Mouse (Mus musculus) frontal cortex, adult (tissue): ENCODE data around the gene Stpg4.

ENCODE experiments used
- ATAC-seq: cut with Nextera tagmentation; 2 replicates; pipeline ENCODE4 v1.9.2; 2017; ENCODE audit warnings: mild to moderate bottlenecking, moderate library complexity, mixed read lengths; ENCODE audit not compliant: low TSS enrichment

Gene Stpg4

DNA sequence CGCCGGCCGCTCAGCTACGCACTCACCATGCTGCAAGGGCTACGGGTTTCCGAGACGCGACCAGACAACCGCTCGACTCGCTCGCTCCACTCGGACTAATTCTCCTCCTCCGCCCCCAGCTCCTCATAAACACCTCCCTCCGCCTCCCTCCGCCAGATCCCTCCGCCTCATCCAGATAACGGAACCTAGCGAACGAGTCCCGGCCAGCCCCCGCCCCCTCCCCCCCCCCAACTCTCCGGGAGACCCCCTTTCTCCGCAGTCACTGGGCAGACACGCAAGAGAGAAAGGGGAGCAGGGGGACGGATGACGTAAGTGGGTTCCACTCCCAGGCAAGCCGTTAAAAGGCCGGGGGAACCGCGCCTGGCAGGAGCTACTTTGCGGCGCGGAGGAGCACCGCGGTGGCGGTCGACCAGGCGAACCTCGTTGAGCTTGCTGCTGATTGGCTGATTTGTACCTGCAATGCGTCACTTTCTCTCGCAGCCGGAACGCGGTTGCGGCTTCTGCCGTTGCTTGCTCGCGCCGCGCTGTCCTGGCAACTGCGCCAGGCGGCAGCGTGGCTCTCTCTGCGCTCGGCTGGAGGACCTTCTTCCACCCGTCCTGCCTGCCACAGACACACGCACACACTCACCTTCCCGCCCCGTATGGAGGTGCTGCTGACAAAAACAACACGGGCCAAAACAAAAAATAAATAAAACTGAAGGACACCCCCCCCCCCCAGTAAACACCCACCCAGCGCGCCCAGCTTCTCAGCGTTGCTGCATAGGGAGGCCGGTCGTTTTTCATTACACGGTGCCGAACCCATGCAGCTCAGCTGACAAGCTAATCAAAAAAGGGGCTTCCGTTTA lies 19.4 kb upstream of the Stpg4 start, which contains the start of gene Calm2:
TSS of gene Calm2 (minus strand) at position 169 of the 845 bp plus-strand sequence.
- ATAC-seq: peak; percentile 68

DNA sequence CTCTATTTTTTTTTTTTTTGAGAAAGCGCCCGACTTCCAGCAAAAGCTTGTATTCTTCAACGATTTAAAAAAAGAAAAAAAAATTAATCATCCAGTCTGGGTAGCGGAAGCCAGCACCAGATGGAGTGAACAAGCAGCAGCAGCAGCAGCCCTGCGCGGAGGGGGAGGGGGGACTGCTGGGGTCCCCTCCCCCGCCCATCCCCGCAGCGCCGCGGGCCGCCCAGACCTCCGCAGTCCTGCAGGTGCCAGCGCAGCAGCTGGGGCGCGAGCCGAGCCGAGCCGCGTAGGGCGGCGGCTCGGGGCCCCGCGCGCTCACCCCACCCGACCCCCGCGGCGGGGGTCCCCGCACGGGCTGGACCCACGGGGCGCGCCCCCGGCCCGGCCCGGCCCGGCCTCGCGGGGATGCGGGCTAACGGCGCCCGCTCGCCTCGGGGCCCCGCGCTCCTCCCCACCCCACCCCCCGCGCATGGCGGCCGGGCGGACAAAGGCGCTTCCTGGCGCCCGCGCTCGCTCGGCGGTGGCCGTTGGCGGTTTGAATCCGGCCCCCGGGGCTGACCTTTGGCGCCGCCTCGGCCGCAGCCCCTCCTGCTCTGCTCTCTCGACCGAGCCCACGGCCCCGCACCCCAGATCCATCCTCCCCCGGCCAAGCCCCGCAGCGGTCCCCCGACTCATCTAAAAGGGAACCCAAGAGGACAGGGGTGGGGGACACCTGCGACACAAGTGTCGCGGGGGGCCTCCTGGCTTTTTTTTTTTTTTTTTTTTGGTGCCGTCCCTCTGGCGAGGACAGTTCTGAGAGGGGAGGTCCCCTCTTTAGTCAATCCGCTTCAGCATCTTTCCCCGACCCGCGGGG lies 18.6 kb upstream of the Stpg4 start:
- peak; percentile 36; the same call in 1 of the 2 replicates for ATAC-seq

DNA sequence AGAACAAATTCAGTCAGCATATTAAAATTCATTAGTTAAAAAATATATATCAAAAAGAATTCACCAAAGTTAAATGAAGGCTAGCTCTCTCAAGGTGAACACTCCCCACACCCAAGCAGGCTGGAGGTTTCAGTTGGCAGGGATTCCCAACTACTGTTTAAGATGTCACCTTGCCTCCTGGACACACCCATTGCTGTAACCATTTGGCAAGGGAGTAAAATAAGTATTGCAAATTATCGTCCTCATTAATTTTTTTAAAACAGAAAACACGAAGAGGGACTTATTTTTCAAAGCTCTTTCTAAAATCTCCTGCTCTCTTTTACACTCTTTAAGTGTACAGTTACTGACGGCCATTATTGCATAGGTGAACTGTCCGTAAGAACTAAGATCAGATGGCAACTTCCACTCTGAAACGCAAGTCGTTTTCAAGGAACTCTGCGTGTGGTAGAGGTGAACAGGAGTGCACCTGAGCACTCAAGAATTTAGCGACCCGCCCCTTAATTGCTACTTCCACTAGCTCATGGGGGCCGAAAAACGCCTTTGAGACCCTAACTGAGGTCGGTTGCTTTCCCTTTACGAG lies 17.9 kb upstream of the Stpg4 start:
- no peak for ATAC-seq

DNA sequence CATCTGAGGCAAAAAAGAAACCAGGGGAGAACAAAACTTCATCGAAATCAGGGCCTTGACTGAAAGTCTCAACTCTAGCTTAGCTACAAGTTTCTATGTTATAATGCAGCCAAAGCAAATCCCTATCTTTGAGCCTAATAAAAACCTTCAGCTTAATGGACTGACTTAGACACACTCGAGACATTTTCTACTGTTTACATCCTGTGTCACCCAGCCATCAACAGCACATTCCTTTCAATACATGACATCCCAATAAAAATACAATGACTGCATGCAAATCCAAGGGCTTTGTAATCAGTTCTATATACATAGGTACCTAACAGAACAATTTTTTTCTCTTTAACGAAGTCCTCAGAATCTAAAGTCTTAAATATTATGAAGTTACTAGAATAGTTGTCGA lies 17.2 kb upstream of the Stpg4 start:
- ATAC-seq: no peak

DNA sequence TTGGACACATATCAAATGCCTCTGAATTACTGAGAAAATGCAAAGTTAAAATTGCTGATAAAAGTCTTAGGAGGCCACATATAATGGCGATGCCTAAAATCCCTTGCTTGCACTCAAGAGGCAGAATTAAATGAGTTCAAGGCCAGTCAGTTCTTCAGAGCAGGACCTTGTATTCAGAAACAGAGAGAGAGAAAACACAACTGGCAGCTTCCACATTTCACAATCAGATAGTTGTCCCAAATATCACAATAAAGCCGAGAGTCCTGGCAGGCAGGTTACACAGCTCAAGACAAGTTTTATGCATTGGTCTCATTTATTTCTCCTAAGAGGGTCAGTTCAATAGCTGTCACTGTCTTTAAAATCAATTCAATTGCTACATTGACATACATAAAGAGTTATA lies 14.0 kb upstream of the Stpg4 start:
- ATAC-seq: no peak

DNA sequence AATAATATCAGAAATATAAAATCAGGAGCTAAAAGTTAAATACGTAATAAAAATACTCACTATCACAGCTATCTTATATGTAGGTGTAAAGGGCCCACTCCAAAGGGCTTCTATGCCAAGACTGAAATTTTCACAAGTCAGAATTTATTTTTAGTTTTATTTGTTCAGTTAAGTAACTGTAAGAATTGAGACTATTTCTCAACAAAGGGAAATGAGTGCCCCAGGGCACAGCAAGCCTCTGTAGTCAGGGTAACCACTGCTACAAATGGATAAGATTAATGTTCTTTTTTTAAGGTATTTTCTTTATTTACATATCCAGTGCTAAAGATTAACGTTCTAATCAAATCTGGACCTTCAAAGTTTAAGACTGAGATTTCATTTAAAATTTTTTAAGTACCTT lies 11.9 kb upstream of the Stpg4 start:
- no peak for ATAC-seq

DNA sequence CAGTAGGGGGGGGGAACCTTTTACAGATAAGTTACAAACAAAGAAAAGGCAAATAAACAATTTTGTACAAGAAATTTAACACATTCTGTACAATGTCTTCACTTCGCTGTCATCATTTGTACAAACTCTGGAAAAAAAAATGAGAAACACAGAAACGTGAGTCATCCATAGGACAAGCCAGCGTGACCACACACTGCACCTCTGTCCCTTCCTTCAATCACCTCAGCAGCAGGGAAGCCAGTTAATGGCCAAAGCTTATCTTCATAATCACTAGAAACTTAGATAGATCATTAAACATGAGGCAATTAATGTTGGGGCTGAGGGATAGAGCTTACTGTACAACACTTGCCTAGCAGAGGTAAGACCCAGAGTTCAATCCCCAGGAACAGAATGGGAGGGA lies 6.4 kb upstream of the Stpg4 start:
- no peak for ATAC-seq

DNA sequence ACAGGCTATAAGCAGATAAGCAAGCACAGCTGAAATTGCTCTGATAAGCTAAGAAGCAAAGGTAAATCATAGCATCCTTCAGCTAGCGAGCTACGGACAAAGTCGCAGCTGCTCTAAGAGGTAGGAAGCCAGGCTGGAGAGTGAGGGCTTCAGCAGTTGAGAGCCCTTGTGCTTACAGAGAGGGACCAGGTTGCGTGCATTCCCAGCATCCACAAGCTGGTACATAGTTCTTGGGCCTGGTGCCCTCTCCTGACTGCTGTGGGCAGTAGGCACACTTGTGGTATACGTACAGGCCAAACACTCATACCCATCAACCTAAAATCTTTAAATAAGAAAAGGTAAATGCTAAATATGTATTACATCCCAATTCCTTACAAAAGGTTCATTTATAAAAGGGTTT lies 5.2 kb upstream of the Stpg4 start:
- no peak for ATAC-seq

DNA sequence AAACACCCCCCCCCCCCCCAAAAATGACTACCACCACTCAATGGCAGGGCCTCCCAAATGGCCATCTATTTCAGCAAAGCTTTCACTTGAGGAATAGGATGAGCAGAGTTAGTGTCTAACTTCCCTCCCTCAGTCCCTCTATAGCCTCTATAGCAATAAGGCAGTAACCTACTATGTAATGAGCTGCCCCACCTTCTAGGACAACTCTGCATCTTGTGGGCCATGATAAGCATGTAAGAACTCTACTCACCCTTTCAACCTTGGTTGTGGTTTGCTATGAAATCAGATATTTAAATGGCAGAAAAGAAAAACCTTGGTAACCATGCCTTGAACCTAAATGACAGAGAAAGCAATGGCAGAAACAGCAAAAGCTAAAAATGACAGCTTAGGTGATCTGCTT lies 4.8 kb upstream of the Stpg4 start:
- no peak for ATAC-seq

DNA sequence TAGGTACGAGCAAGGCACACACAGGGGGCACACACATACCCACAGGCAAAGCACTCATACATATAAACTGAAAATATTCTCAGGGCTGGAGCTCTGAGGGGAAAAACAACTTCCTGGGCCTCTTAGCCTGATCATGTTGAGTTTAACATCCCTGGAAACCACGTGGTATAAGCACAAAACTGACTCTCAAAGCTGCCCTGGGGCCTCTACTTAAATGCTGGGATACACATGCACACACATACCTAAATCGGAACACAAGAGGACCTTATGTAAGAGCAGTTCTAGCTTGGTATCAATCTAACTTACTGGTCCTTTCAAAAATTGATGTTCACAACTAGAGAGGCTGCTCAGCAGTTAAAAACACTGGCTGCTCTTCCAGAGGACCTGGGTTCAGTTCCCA lies 1.9 kb upstream of the Stpg4 start:
- ATAC-seq: no peak

DNA sequence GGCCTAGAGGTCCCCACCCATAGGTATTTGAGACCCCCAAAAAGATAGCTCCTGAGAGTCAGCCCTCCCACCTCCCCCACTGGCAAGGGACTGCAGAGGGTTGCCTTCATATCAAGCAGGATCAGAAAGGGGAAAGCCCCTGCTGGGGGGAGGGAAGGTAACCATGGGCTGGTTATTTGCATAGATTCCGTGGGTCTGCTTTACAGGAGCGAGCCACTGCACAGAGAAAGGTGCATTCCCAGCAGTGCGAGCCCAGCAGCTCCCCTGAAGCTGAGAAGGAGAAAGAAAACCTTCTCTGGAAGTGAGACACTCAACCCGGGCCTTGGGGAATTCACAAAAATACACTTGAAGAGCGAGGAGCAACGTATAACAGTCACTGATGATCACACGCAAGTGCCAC lies 9.5 kb downstream of the Stpg4 start:
- no peak for ATAC-seq

DNA sequence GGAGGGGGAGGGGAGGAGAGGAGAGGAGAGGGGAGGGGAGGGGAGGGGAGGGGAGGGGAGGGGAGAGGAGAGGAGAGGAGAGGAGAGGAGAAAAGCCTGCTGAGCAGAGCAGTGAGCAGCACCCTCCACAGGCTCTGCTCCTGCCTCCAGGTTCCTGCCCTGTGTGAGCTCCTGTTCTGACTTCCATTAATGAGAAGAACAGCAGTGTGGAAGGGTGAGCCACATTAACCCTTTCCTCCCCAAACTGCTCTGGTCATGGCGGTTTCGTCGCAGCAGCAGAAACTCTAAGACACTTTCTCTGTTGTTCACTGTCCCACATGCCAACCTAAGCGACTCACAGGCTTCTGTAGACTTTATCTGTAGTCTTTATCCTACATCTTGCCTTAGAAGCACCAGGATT lies 20.9 kb downstream of the Stpg4 start:
- ATAC-seq: no peak

DNA sequence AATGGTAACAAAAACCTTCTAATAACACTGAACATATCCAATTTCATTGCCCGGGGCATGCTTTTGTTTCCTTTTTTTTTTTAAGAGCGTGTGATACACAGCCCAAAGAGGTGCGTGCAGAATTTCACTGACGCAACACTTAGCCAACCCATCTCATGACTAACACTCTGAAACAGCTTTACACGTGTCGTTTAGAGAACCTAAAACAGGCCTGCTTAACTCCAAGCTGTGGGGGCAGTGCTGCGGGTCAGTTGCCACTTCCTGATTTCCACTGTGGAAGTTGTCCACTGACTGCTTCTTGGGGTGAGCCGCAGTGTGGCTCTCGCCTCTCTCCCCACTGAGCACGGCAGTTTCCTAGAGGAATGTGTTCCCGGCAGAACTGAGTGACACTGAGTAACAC lies 22.0 kb downstream of the Stpg4 start:
- ATAC-seq: peak; percentile 41; the same call in 1 of the 2 replicates

DNA sequence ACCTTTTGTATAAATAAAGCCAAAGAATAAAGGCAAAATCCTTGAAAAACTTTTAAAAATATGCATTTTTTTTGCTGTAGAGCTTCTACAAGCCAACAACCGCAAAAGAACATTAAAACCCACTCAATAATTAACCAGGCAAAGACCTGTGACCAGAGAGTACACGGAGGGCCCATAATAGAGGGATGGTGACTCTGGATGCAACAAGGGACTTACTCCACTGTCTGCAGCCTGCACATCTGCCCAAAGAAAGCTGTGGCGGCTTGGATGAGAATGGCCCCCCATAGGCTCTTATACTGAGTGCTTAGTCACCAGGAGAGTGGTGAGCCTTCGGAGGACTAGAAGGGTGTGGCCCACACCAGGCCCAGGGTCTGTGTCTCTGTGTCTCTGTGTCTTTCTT lies 24.1 kb downstream of the Stpg4 start:
- ATAC-seq: no peak

DNA sequence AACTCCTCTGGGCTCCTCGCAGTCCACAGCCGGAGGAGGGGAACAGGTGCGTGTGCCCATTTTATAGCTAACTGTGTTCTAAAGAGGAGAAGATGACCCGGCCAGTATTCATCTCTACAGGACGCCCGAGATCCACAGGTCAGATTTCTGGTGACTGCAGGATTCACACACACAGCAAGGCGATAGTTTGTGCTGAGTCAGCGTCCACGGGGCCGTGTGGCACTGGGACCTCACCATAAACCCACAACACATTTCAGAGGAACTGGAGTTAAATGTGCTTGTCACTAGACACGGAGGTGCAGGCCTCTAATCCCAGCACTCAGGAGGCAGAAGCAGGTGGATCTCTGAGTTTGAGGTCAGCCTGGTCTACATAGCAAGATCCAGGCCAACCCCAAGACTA lies 25.1 kb downstream of the Stpg4 start:
- ATAC-seq: no peak

DNA sequence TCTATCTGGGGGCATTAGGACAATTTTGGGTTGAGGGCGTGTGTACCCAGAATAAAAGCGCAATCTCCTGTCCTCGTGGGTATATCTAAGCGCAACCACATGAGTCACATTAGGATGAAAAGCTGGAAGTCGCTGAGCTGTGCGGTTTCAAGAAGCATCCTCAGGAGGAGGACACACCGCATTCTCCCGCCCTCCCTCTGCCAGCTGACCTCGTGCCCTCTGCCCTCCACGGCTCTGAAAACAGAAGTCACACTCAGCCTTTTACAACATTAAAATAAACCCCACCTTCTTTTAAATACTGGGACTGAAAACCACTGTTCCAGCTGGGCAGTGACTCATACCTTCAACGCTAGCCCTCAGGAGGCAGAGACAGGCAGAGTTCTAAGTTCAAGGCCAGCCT lies 30.5 kb downstream of the Stpg4 start:
- ATAC-seq: no peak

DNA sequence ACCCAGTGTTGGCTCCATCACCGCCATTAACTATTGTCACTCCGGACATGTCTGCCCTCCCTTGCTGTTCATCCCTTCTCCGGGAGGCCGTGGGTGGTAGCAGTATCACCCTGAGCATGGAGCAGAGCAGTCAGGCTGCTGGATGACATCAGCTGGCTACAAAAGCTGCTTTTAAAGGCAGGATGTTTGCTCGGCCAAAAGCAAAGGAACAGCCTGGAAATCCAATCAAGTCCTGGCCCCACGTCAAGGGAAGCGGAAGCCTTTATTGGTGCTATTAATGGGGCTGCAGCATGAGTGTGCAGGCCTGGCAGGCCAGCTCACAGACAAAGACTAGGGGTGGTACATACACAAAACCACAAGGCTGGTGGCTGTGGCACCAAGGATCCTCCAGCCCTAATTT lies 36.3 kb downstream of the Stpg4 start:
- ATAC-seq: peak; percentile 69

DNA sequence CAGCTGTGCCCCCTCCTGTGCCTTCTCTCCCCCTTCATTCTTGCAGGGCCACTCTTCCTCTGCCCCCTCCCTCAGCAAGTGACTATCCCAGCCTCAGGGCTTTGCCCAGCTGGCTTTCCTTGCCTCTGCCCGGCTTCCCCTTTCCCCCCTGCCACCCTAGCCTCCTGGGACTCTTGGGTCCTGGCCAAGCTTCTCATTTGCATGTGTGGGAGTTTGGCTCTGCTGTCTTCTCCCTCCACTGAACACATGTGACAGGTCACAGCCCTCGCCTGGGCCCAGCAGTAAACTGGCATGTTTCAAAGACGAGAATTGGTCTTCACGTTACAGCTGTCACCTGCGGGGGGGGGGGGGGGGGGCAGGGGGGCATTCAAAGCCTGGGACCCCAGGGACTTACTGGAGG lies 40.5 kb downstream of the Stpg4 start:
- ATAC-seq: no peak

DNA sequence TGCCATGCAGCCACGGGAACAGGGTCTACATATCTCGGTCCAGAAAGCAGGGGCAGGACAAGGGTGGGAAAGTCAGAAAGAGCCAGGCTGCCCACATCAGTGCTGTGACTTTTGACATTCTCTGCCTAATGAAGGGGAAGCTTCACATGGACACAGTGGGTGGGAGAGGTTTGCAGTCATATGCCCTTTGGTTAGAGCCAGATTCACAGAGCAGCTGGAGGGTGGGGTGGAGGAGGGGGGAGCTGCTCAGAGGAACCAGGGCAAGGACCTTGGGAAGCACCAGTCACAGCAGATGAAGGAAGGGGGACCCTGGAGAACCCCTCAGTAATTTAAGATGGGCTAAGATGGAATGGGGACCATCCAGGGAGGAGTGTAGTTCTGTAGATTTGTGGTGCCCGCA lies 41.7 kb downstream of the Stpg4 start:
- no peak for ATAC-seq

DNA sequence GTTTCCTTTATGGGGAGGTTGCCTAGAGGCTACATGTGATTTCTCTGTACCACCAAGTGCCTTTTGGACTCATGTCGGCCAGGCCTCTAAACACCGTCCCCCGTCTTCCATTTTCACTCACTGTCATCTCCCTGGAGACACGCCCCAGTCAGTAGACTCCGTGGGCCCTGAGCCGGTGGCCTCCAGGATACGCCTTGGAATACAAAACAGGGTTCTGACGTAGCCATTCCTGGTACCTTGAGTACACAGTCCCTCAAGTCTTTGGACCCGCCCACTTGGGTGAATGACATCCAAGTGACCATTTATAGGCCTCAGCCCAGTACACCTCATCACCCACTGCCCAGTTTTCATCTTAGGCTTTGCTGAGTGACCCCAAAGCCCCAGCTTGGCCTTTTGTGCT lies 46.9 kb downstream of the Stpg4 start:
- no peak for ATAC-seq

DNA sequence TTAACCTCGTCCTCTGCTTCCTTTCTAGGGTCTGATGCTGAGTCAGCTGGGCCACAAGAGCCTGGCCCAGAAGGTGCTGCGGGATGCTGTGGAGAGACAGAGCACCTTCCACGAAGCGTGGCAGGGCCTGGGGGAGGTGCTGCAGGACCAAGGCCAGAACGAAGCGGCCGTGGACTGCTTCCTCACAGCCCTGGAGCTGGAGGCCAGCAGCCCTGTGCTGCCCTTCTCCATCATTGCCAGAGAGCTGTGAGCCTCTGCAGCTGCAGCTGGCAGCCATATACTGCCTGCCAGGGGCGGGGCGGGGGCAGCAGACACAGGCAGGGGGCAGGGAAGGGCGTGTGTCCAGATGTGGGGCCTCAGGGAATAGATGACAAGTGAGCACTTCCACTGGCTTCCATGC lies 47.7 kb downstream of the Stpg4 start:
- peak; percentile 10 for ATAC-seq

DNA sequence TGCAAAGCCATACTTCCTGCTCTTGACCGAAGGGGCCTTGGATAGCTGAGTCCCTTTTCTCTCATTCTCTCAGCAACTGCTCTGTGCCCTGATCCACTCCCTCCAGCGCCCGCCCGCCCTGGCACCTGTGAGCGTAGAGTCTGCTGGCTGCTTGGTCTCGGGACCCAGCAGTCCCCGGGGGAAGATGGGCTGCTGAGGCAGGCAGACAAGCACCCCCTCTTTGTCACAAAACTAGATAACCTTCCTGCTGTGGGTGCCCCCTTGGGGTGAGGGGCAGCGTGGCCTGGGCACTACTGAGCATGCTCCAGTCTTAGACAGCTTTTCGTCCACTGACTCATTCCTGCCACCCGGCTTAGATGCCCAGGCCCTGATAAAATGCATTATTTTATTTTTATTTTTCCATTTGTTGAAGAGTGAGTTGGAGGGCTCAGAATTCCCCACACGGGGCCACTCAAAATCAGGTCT lies 48.3 kb downstream of the Stpg4 start:
- ATAC-seq: no peak
